Mouse (Mus musculus): ENCODE results near the gene Tmem213. TPM values are rescaled to one million over a fixed set of nuclear protein-coding genes. Genes with fewer than 3 reads are reported as not detected.

The Tmem213 gene
- polyA plus RNA-seq, 1 experiment from 2014 or later, result not detected

- no peak within 1 kb of the TSS for H3K27ac ChIP-seq (ENCODE audit: low read depth, low read length)
- H3K4me2 ChIP-seq, result no peak within 1 kb of the TSS
- H3K27me3 ChIP-seq (ENCODE audit: control insufficient read depth, insufficient read depth, low read length), result no peaks in the 10 kb centered on the region
- H3K9ac ChIP-seq (ENCODE audit: low read length), result no peak within 1 kb of the TSS
- H3K36me3 ChIP-seq (ENCODE audit: control insufficient read depth, insufficient read depth, low read length), result peaks cover 9% of the 10 kb centered on the region; the same call in 1 of the 2 replicates
- H3K4me3 ChIP-seq (ENCODE audit: low read depth, low read length), result no peak within 1 kb of the TSS
- WGBS, result 92% methylated on average over 7 of the region's 7 CpGs
- DNase-seq (ENCODE audit: low spot score, missing footprints), result no peak
- no peaks in the 10 kb centered on the region for H3K4me1 ChIP-seq (ENCODE audit: control insufficient read depth, insufficient read depth, low read length)
- ATAC-seq (ENCODE audit: low FRiP score), result no peak
- no peaks in the 10 kb centered on the region for H3K9me3 ChIP-seq (ENCODE audit: control insufficient read depth, low read length)
Measured at GRCm38 (mm10) chr6:38124207-38124835, 15.3 kb downstream of the Tmem213 start, which contains the start of gene Atp6v0a4. Atp6v0a4 (minus strand) TSS chr6:38124586.

- ATAC-seq (ENCODE audit: low FRiP score) (no peak), DNase-seq (ENCODE audit: low spot score, missing footprints) (no peak)
- Histone ChIP-seq H3K9ac (ENCODE audit: low read length) (no peak overlapping the region), H3K4me2 (no peak overlapping the region), H3K27me3 (ENCODE audit: control insufficient read depth, insufficient read depth, low read length) (no peaks in the 10 kb centered on the region), H3K27ac (ENCODE audit: low read depth, low read length) (no peak overlapping the region), H3K4me3 (ENCODE audit: low read depth, low read length) (no peak overlapping the region), H3K9me3 (ENCODE audit: control insufficient read depth, low read length) (no peaks in the 10 kb centered on the region), H3K36me3 (ENCODE audit: control insufficient read depth, insufficient read depth, low read length) (peaks cover 10% of the 10 kb centered on the region), H3K4me1 (ENCODE audit: control insufficient read depth, insufficient read depth, low read length) (no peaks in the 10 kb centered on the region)
- 94% methylated on average over 5 of the region's 5 CpGs for WGBS
Measured at GRCm38 (mm10) chr6:38124882-38125281, 15.8 kb downstream of the Tmem213 start.

GRCm38 (mm10) chr6:38125462-38125861 is 16.4 kb downstream of the Tmem213 start:
- Histone ChIP-seq H3K4me2 (no peak overlapping the region), H3K9ac (ENCODE audit: low read length) (no peak overlapping the region), H3K9me3 (ENCODE audit: control insufficient read depth, low read length) (no peaks in the 10 kb centered on the region; the same call in 1 of the 2 replicates), H3K27ac (ENCODE audit: low read depth, low read length) (no peak overlapping the region), H3K36me3 (ENCODE audit: control insufficient read depth, insufficient read depth, low read length) (peaks cover 16% of the 10 kb centered on the region), H3K4me3 (ENCODE audit: low read depth, low read length) (no peak overlapping the region), H3K4me1 (ENCODE audit: control insufficient read depth, insufficient read depth, low read length) (no peaks in the 10 kb centered on the region), H3K27me3 (ENCODE audit: control insufficient read depth, insufficient read depth, low read length) (no peaks in the 10 kb centered on the region)
- 96% methylated on average over 3 of the region's 3 CpGs for WGBS
- DNase-seq (ENCODE audit: low spot score, missing footprints), result no peak
- ATAC-seq (ENCODE audit: low FRiP score), result no peak

- no peaks in the 10 kb centered on the region; the same call in 1 of the 2 replicates for H3K9me3 ChIP-seq (ENCODE audit: control insufficient read depth, low read length)
- H3K27me3 ChIP-seq (ENCODE audit: control insufficient read depth, insufficient read depth, low read length), result no peaks in the 10 kb centered on the region
- no peaks in the 10 kb centered on the region for H3K4me1 ChIP-seq (ENCODE audit: control insufficient read depth, insufficient read depth, low read length)
- WGBS, result 92% methylated on average over 14 of the region's 14 CpGs
- DNase-seq (ENCODE audit: low spot score, missing footprints) (no peak), ATAC-seq (ENCODE audit: low FRiP score) (no peak)
- no peak overlapping the region for H3K27ac ChIP-seq (ENCODE audit: low read depth, low read length)
- peaks cover 16% of the 10 kb centered on the region for H3K36me3 ChIP-seq (ENCODE audit: control insufficient read depth, insufficient read depth, low read length)
- H3K4me2 ChIP-seq, result no peak overlapping the region
- no peak overlapping the region for H3K9ac ChIP-seq (ENCODE audit: low read length)
- no peak overlapping the region for H3K4me3 ChIP-seq (ENCODE audit: low read depth, low read length)
Measured at GRCm38 (mm10) chr6:38128115-38128514, 19.1 kb downstream of the Tmem213 start.

- Histone ChIP-seq H3K4me3 (ENCODE audit: low read depth, low read length) (no peak overlapping the region), H3K27ac (ENCODE audit: low read depth, low read length) (no peak overlapping the region), H3K36me3 (ENCODE audit: control insufficient read depth, insufficient read depth, low read length) (peaks cover 16% of the 10 kb centered on the region), H3K4me1 (ENCODE audit: control insufficient read depth, insufficient read depth, low read length) (no peaks in the 10 kb centered on the region), H3K9ac (ENCODE audit: low read length) (no peak overlapping the region), H3K9me3 (ENCODE audit: control insufficient read depth, low read length) (no peaks in the 10 kb centered on the region; the same call in 1 of the 2 replicates), H3K4me2 (no peak overlapping the region), H3K27me3 (ENCODE audit: control insufficient read depth, insufficient read depth, low read length) (no peaks in the 10 kb centered on the region)
- no peak for ATAC-seq (ENCODE audit: low FRiP score)
- no peak for DNase-seq (ENCODE audit: low spot score, missing footprints)
- 98% methylated on average over 5 of the region's 5 CpGs for WGBS
Measured at GRCm38 (mm10) chr6:38129883-38130282, 20.8 kb downstream of the Tmem213 start.

GRCm38 (mm10) chr6:38131801-38132231 is 22.8 kb downstream of the Tmem213 start:
- Histone ChIP-seq H3K4me2 (no peak overlapping the region), H3K27me3 (ENCODE audit: control insufficient read depth, insufficient read depth, low read length) (no peaks in the 10 kb centered on the region), H3K27ac (ENCODE audit: low read depth, low read length) (no peak overlapping the region), H3K36me3 (ENCODE audit: control insufficient read depth, insufficient read depth, low read length) (peaks cover 18% of the 10 kb centered on the region), H3K9me3 (ENCODE audit: control insufficient read depth, low read length) (no peaks in the 10 kb centered on the region; the same call in 1 of the 2 replicates), H3K4me1 (ENCODE audit: control insufficient read depth, insufficient read depth, low read length) (no peaks in the 10 kb centered on the region), H3K4me3 (ENCODE audit: low read depth, low read length) (no peak overlapping the region), H3K9ac (ENCODE audit: low read length) (no peak overlapping the region)
- DNase-seq (ENCODE audit: low spot score, missing footprints) (no peak), ATAC-seq (ENCODE audit: low FRiP score) (no peak)
- 90% methylated on average over 4 of the region's 4 CpGs for WGBS

GRCm38 (mm10) chr6:38134806-38135559 is 25.9 kb downstream of the Tmem213 start:
- H3K27ac ChIP-seq (ENCODE audit: low read depth, low read length), result no peak overlapping the region
- H3K4me1 ChIP-seq (ENCODE audit: control insufficient read depth, insufficient read depth, low read length), result no peaks in the 10 kb centered on the region
- 85% methylated on average over 8 of the region's 8 CpGs for WGBS
- ATAC-seq (ENCODE audit: low FRiP score) (no peak), DNase-seq (ENCODE audit: low spot score, missing footprints) (no peak)
- no peaks in the 10 kb centered on the region; the same call in 1 of the 2 replicates for H3K9me3 ChIP-seq (ENCODE audit: control insufficient read depth, low read length)
- no peak overlapping the region for H3K4me2 ChIP-seq
- H3K4me3 ChIP-seq (ENCODE audit: low read depth, low read length), result no peak overlapping the region
- peaks cover 13% of the 10 kb centered on the region for H3K36me3 ChIP-seq (ENCODE audit: control insufficient read depth, insufficient read depth, low read length)
- H3K27me3 ChIP-seq (ENCODE audit: control insufficient read depth, insufficient read depth, low read length), result no peaks in the 10 kb centered on the region
- no peak overlapping the region for H3K9ac ChIP-seq (ENCODE audit: low read length)

- Histone ChIP-seq H3K9ac (ENCODE audit: low read length) (no peak overlapping the region), H3K4me3 (ENCODE audit: low read depth, low read length) (no peak overlapping the region), H3K4me1 (ENCODE audit: control insufficient read depth, insufficient read depth, low read length) (no peaks in the 10 kb centered on the region), H3K9me3 (ENCODE audit: control insufficient read depth, low read length) (no peaks in the 10 kb centered on the region), H3K27ac (ENCODE audit: low read depth, low read length) (no peak overlapping the region), H3K36me3 (ENCODE audit: control insufficient read depth, insufficient read depth, low read length) (peaks cover 8% of the 10 kb centered on the region), H3K4me2 (no peak overlapping the region), H3K27me3 (ENCODE audit: control insufficient read depth, insufficient read depth, low read length) (no peaks in the 10 kb centered on the region)
- 92% methylated on average over 3 of the region's 3 CpGs for WGBS
- DNase-seq (ENCODE audit: low spot score, missing footprints) (no peak), ATAC-seq (ENCODE audit: low FRiP score) (no peak)
Measured at GRCm38 (mm10) chr6:38139086-38139485, 30.0 kb downstream of the Tmem213 start.

- Histone ChIP-seq H3K36me3 (ENCODE audit: control insufficient read depth, insufficient read depth, low read length) (peaks cover 8% of the 10 kb centered on the region), H3K4me2 (no peak overlapping the region), H3K27me3 (ENCODE audit: control insufficient read depth, insufficient read depth, low read length) (no peaks in the 10 kb centered on the region), H3K9ac (ENCODE audit: low read length) (no peak overlapping the region), H3K4me1 (ENCODE audit: control insufficient read depth, insufficient read depth, low read length) (no peaks in the 10 kb centered on the region), H3K4me3 (ENCODE audit: low read depth, low read length) (no peak overlapping the region), H3K9me3 (ENCODE audit: control insufficient read depth, low read length) (no peaks in the 10 kb centered on the region), H3K27ac (ENCODE audit: low read depth, low read length) (no peak overlapping the region)
- WGBS, result 91% methylated on average over 9 of the region's 9 CpGs
- DNase-seq (ENCODE audit: low spot score, missing footprints), result no peak
- ATAC-seq (ENCODE audit: low FRiP score), result no peak
Measured at GRCm38 (mm10) chr6:38140402-38140801, 31.3 kb downstream of the Tmem213 start.
